Mouse (Mus musculus): ENCODE data around the gene Ngef.

- no peak for TF ChIP-seq CTCF (IDR thresholded peaks at IDR 0.05; ENCODE audit: low read depth, low read length)
- TF ChIP-seq POLR2AphosphoS5 (IDR thresholded peaks at IDR 0.05; ENCODE audit: insufficient replicate concordance, low read depth, low read length), result no peak
- no peak for TF ChIP-seq GATA1 (IDR thresholded peaks at IDR 0.05; ENCODE audit: borderline replicate concordance, low read length)
- TF ChIP-seq TAL1 (conservative IDR thresholded peaks at IDR 0.05; ENCODE audit: low read depth, low read length), result no peak
- no peak for TF ChIP-seq GATA2 (IDR thresholded peaks at IDR 0.05; ENCODE audit: borderline replicate concordance, low read depth, low read length)
Measured at GRCm38 (mm10) chr1:87435125-87435524, 138.5 kb downstream of the Ngef start.
